Comparison of ENCODE assay signal across 8 mouse cellular contexts in genomic region chr13:73160289-73160688, GRCm38 (mm10).
DNase-seq lines count a peak whose midpoint lies in the region; ATAC-seq and TF ChIP-seq lines count a peak whose summit lies in the region.

No protein-coding gene starts in this region.

- WGBS in hindbrain, postnatal 0 days, result under 1% methylated on average over 22 of the region's 22 CpGs

- peak; percentile 43 for ATAC-seq in activated CD4-positive, CD25-positive, alpha-beta regulatory T cell, adult 4 months
- ATAC-seq in hindbrain, postnatal 0 days, result peak; percentile 98
- no peak for ATAC-seq in erythroblast, adult 5-6 weeks (replicated peaks; ENCODE audit: low FRiP score, poor library complexity, severe bottlenecking)

- H3K9me3 ChIP-seq in hindbrain, postnatal 0 days (ENCODE audit: low read length), result no peaks in the 10 kb centered on the region

- H3K27me3 ChIP-seq in hindbrain, postnatal 0 days (ENCODE audit: insufficient read depth, low read length), result no peaks in the 10 kb centered on the region

- TF ChIP-seq CTCF in cortical plate, adult 2 months (IDR thresholded peaks at IDR 0.05; ENCODE audit: extremely low read depth, insufficient read depth, low read length), result peak; percentile 54
- peak; percentile 94 for TF ChIP-seq CTCF in hindbrain, postnatal 0 days (IDR thresholded peaks at IDR 0.05; ENCODE audit: low read depth)

- TF ChIP-seq POLR2A in cortical plate, adult 2 months (IDR thresholded peaks at IDR 0.05; ENCODE audit: extremely low read depth, insufficient read depth, low read length), result no peak

- DNase-seq in gastrocnemius, postnatal 10 days, result peak; percentile 89
- DNase-seq in hindbrain, postnatal 0 days (ENCODE audit: low spot score), result peak; percentile 94
- DNase-seq in left cerebral cortex, adult 18-20 months (ENCODE audit: low spot score in 2 of 2), result peak; percentile 78 to 83
- peak; percentile 83 to 89 for DNase-seq in lung, postnatal 4 days
- peak; percentile 81 for DNase-seq in right cerebral cortex, postnatal 14 days

- peak overlapping the region; percentile 22; the same call in 1 of the 2 replicates for H3K9ac ChIP-seq in hindbrain, postnatal 0 days (replicated peaks; ENCODE audit: low read length)

- no peaks in the 10 kb centered on the region for H3K36me3 ChIP-seq in hindbrain, postnatal 0 days (ENCODE audit: insufficient read depth, low read length)

- peak overlapping the region; percentile 56 for H3K4me2 ChIP-seq in hindbrain, postnatal 0 days (ENCODE audit: low read depth, low read length)

- no peak overlapping the region for H3K27ac ChIP-seq in cortical plate, adult 2 months (ENCODE audit: insufficient read depth, low read length)
- peak overlapping the region; percentile 13; the same call in 1 of the 2 replicates for H3K27ac ChIP-seq in hindbrain, postnatal 0 days

- 0 out of 2 replicates have a peak overlapping the region, but pooled peaks have one; percentile 2 for H3K4me3 ChIP-seq in cortical plate, adult 2 months (ENCODE audit: insufficient read depth, low read length)
- H3K4me3 ChIP-seq in hindbrain, postnatal 0 days (ENCODE audit: low read length), result peak overlapping the region; percentile 26

- H3K4me1 ChIP-seq in cortical plate, adult 2 months (ENCODE audit: control insufficient read depth, insufficient read depth, low read length), result no peaks in the 10 kb centered on the region
- H3K4me1 ChIP-seq in hindbrain, postnatal 0 days (ENCODE audit: insufficient read depth, low read length), result peaks cover 7% of the 10 kb centered on the region; the same call in 1 of the 2 replicates
